In the genomic region with DNA sequence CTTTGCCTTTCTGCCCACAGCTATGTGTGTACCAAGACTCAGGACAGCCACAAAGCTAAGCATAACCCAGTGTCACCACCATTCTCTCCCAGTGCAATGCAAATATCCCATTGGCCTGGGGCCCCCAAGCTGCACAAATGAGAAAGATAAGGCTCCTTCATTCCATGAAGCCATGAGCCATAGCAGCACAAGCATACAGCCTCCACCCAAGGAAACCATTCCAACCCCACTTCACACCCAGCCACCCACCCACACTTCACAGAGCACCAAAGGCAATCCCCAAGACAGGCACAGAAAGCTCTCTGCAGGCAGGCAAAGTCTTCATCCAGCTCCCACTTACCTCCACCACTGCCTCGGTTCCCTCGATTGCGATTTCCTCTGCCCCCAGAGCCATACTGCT, we compare ENCODE assay signal across 16 mouse cellular contexts. TPM values are rescaled to one million over a fixed set of nuclear protein-coding genes. Genes with fewer than 3 reads are reported as not detected.
DNase-seq lines count a peak whose midpoint lies in the region; ATAC-seq and TF ChIP-seq lines count a peak whose summit lies in the region.
"Had no signal": no experiment of that assay in that cellular context is flagged by ENCODE, and none has a peak within 500 bp of the region (broad histone marks: within the 10 kb centered on the region; RNA-seq: fewer than 3 reads in every experiment).

No protein-coding gene starts in this region.

- H3K4me1 ChIP-seq in liver, embryonic 12.5 days: peaks cover 49% of the 10 kb centered on the region
- peaks cover 21% of the 10 kb centered on the region for H3K4me1 ChIP-seq in stomach, embryonic 16.5 days (ENCODE audit: control insufficient read depth, insufficient read depth, low read length)
- H3K4me1 ChIP-seq in stomach, postnatal 0 days (replicated peaks; ENCODE audit: control insufficient read depth, insufficient read depth): no peaks in the 10 kb centered on the region; the same call in 1 of the 2 replicates
- H3K4me1 ChIP-seq in hindbrain, embryonic 13.5 days (replicated peaks): peaks cover 48% of the 10 kb centered on the region

- H3K4me2 ChIP-seq in liver, embryonic 12.5 days: peak overlapping the region; percentile 16
- H3K4me2 ChIP-seq in stomach, embryonic 16.5 days (ENCODE audit: low read depth, low read length): no peak overlapping the region
- no peak overlapping the region for H3K4me2 ChIP-seq in stomach, postnatal 0 days (replicated peaks; ENCODE audit: low read depth)
- no peak overlapping the region for H3K4me2 ChIP-seq in hindbrain, embryonic 13.5 days
- H3K4me2 ChIP-seq: embryonic facial prominence, embryonic 15.5 days had no signal

- H3K9me3 ChIP-seq in liver, embryonic 12.5 days (replicated peaks): no peaks in the 10 kb centered on the region
- H3K9me3 ChIP-seq in stomach, embryonic 16.5 days (replicated peaks; ENCODE audit: control insufficient read depth, low read length): no peaks in the 10 kb centered on the region
- H3K9me3 ChIP-seq in stomach, postnatal 0 days (ENCODE audit: control insufficient read depth, low read length): no peaks in the 10 kb centered on the region
- H3K9me3 ChIP-seq in hindbrain, embryonic 13.5 days: no peaks in the 10 kb centered on the region
- H3K9me3 ChIP-seq: embryonic facial prominence, embryonic 15.5 days; megakaryocyte, embryonic 14.5 days had no signal

- 0 out of 2 replicates have a peak overlapping the region, but pooled peaks have one; percentile 10 for H3K27ac ChIP-seq in liver, embryonic 12.5 days
- no peak overlapping the region for H3K27ac ChIP-seq in stomach, embryonic 16.5 days (ENCODE audit: low read length)
- H3K27ac ChIP-seq in stomach, postnatal 0 days (replicated peaks): no peak overlapping the region
- H3K27ac ChIP-seq in hindbrain, embryonic 13.5 days: no peak overlapping the region
- H3K27ac ChIP-seq: embryonic facial prominence, embryonic 15.5 days had no signal

- no peak for DNase-seq in frontal cortex, postnatal 10 days (ENCODE audit: low spot score in 2 of 2)
- DNase-seq in liver: no peak
- DNase-seq in stomach, postnatal 0 days (ENCODE audit: low spot score): no peak
- DNase-seq: adrenal gland, postnatal 25 days; kidney, postnatal 4 days; retina, postnatal 1 day; spleen, adult 18-20 months; thymus, postnatal 4 days had no signal

- H3K27me3 ChIP-seq in liver, embryonic 12.5 days (replicated peaks): no peaks in the 10 kb centered on the region
- H3K27me3 ChIP-seq in stomach, embryonic 16.5 days (ENCODE audit: control insufficient read depth, insufficient read depth, low read length): no peaks in the 10 kb centered on the region
- no peaks in the 10 kb centered on the region for H3K27me3 ChIP-seq in stomach, postnatal 0 days (ENCODE audit: control insufficient read depth, insufficient read depth, low read length)
- no peaks in the 10 kb centered on the region for H3K27me3 ChIP-seq in hindbrain, embryonic 13.5 days
- H3K27me3 ChIP-seq: embryonic facial prominence, embryonic 15.5 days; megakaryocyte, embryonic 14.5 days had no signal

- TF ChIP-seq CTCF in stomach, postnatal 0 days (IDR thresholded peaks at IDR 0.05; ENCODE audit: low read depth): no peak

- no peak for TF ChIP-seq EP300 in stomach, postnatal 0 days (optimal IDR thresholded peaks at IDR 0.05)

- H3K4me3 ChIP-seq in liver, embryonic 12.5 days: no peak overlapping the region; the same call in 1 of the 2 replicates
- H3K4me3 ChIP-seq in stomach, embryonic 16.5 days (replicated peaks; ENCODE audit: low read length): no peak overlapping the region
- H3K4me3 ChIP-seq in stomach, postnatal 0 days (ENCODE audit: low read depth, low read length): no peak overlapping the region
- H3K4me3 ChIP-seq in hindbrain, embryonic 13.5 days: no peak overlapping the region
- H3K4me3 ChIP-seq: embryonic facial prominence, embryonic 15.5 days; megakaryocyte, embryonic 14.5 days had no signal

- 76% methylated on average over 3 of the region's 3 CpGs for WGBS in liver, embryonic 12.5 days (ENCODE audit: insufficient replicate concordance)
- WGBS in stomach, embryonic 16.5 days: 83% methylated on average over 3 of the region's 3 CpGs
- whole genome bisulfite sequencing in stomach, postnatal 0 days: 69% methylated on average over 3 of the region's 3 CpGs
- WGBS in hindbrain, embryonic 13.5 days: 85% methylated on average over 3 of the region's 3 CpGs

- peak; percentile 8; the same call in 1 of the 2 replicates for ATAC-seq in frontal cortex, adult (ENCODE audit: low TSS enrichment)
- ATAC-seq in liver, embryonic 12.5 days: no peak
- ATAC-seq in stomach, embryonic 16.5 days (ENCODE audit: insufficient read depth, low FRiP score): no peak
- no peak for ATAC-seq in stomach, postnatal 0 days (ENCODE audit: low FRiP score, low TSS enrichment)
- ATAC-seq in granulocyte monocyte progenitor cell, adult 5-6 weeks (replicated peaks; ENCODE audit: poor library complexity, severe bottlenecking): no peak
- no peak for ATAC-seq in hindbrain, embryonic 13.5 days (ENCODE audit: low FRiP score)
- ATAC-seq: lung, postnatal 0 days had no signal

- H3K9ac ChIP-seq in liver, embryonic 12.5 days: peak overlapping the region; percentile 22; the same call in 1 of the 2 replicates
- H3K9ac ChIP-seq in stomach, embryonic 16.5 days (ENCODE audit: low read length): 0 out of 2 replicates have a peak overlapping the region, but pooled peaks have one; percentile 20
- H3K9ac ChIP-seq in stomach, postnatal 0 days (ENCODE audit: low read length): no peak overlapping the region
- H3K9ac ChIP-seq in hindbrain, embryonic 13.5 days: no peak overlapping the region; the same call in 1 of the 2 replicates
- H3K9ac ChIP-seq: embryonic facial prominence, embryonic 15.5 days had no signal

- H3K36me3 ChIP-seq in liver, embryonic 12.5 days: peaks cover 85% of the 10 kb centered on the region
- peaks cover 50% of the 10 kb centered on the region for H3K36me3 ChIP-seq in stomach, embryonic 16.5 days (ENCODE audit: control insufficient read depth, insufficient read depth, low read length)
- H3K36me3 ChIP-seq in stomach, postnatal 0 days (ENCODE audit: control insufficient read depth, insufficient read depth, low read length): peaks cover 51% of the 10 kb centered on the region
- peaks cover 81% of the 10 kb centered on the region for H3K36me3 ChIP-seq in hindbrain, embryonic 13.5 days

RNA-seq across cellular contexts. Expression of gene Hnrnpab, which starts 4.4 kb away (rescaled TPM):
- polyA plus RNA-seq in liver, embryonic 12.5 days (2016; fragmentation: Nextera tagmentation; extraction: Ambion mirVana): 503 and 514 TPM in 2 replicates
- polyA plus RNA-seq in stomach, embryonic 16.5 days (2015; fragmentation: Nextera tagmentation; extraction: Ambion mirVana): 201 and 238 TPM in 2 replicates
- polyA plus RNA-seq in stomach, postnatal 0 days (2015; fragmentation: Nextera tagmentation; extraction: Ambion mirVana): 204 and 215 TPM in 2 replicates
- total RNA-seq in granulocyte monocyte progenitor cell, adult 5-6 weeks (2014; fragmentation: Nextera tagmentation): 512 and 539 TPM in 2 replicates
- 838 and 956 TPM in 2 replicates for total RNA-seq in granulocyte monocyte progenitor cell, adult 5-6 weeks (2017)
- polyA plus RNA-seq in hindbrain, embryonic 13.5 days (2015; fragmentation: Nextera tagmentation; extraction: Ambion mirVana): 400 and 427 TPM in 2 replicates

RNA-seq across cellular contexts. Expression of gene Nhp2, which starts 17.3 kb away (rescaled TPM):
- 217 and 228 TPM in 2 replicates for polyA plus RNA-seq in liver, embryonic 12.5 days (2016; fragmentation: Nextera tagmentation; extraction: Ambion mirVana)
- 133 and 138 TPM in 2 replicates for polyA plus RNA-seq in stomach, embryonic 16.5 days (2015; fragmentation: Nextera tagmentation; extraction: Ambion mirVana)
- polyA plus RNA-seq in stomach, postnatal 0 days (2015; fragmentation: Nextera tagmentation; extraction: Ambion mirVana): 134 and 144 TPM in 2 replicates
- 194 and 203 TPM in 2 replicates for total RNA-seq in granulocyte monocyte progenitor cell, adult 5-6 weeks (2014; fragmentation: Nextera tagmentation)
- 141 and 169 TPM in 2 replicates for total RNA-seq in granulocyte monocyte progenitor cell, adult 5-6 weeks (2017)
- 99.6 and 108 TPM in 2 replicates for polyA plus RNA-seq in hindbrain, embryonic 13.5 days (2015; fragmentation: Nextera tagmentation; extraction: Ambion mirVana)

RNA-seq across cellular contexts. Expression of gene Phykpl, which starts 17.7 kb away (rescaled TPM):
- polyA plus RNA-seq in liver, embryonic 12.5 days (2016; fragmentation: Nextera tagmentation; extraction: Ambion mirVana): 20.1 and 22.2 TPM in 2 replicates
- 19.6 and 20.1 TPM in 2 replicates for polyA plus RNA-seq in stomach, embryonic 16.5 days (2015; fragmentation: Nextera tagmentation; extraction: Ambion mirVana)
- 13.3 and 14.0 TPM in 2 replicates for polyA plus RNA-seq in stomach, postnatal 0 days (2015; fragmentation: Nextera tagmentation; extraction: Ambion mirVana)
- total RNA-seq in granulocyte monocyte progenitor cell, adult 5-6 weeks (2014; fragmentation: Nextera tagmentation): 25.1 and 25.2 TPM in 2 replicates
- total RNA-seq in granulocyte monocyte progenitor cell, adult 5-6 weeks (2017): 11.0 and 13.4 TPM in 2 replicates
- 10.5 and 11.0 TPM in 2 replicates for polyA plus RNA-seq in hindbrain, embryonic 13.5 days (2015; fragmentation: Nextera tagmentation; extraction: Ambion mirVana)

RNA-seq across cellular contexts. Expression of gene Rmnd5b, which starts 33.4 kb away (rescaled TPM):
- polyA plus RNA-seq in liver, embryonic 12.5 days (2016; fragmentation: Nextera tagmentation; extraction: Ambion mirVana): 30.4 and 34.4 TPM in 2 replicates
- 40.0 and 41.3 TPM in 2 replicates for polyA plus RNA-seq in stomach, embryonic 16.5 days (2015; fragmentation: Nextera tagmentation; extraction: Ambion mirVana)
- polyA plus RNA-seq in stomach, postnatal 0 days (2015; fragmentation: Nextera tagmentation; extraction: Ambion mirVana): 34.6 and 35.3 TPM in 2 replicates
- 17.9 and 19.2 TPM in 2 replicates for total RNA-seq in granulocyte monocyte progenitor cell, adult 5-6 weeks (2014; fragmentation: Nextera tagmentation)
- 12.8 and 14.1 TPM in 2 replicates for total RNA-seq in granulocyte monocyte progenitor cell, adult 5-6 weeks (2017)
- 74.8 and 77.7 TPM in 2 replicates for polyA plus RNA-seq in hindbrain, embryonic 13.5 days (2015; fragmentation: Nextera tagmentation; extraction: Ambion mirVana)

RNA-seq across cellular contexts. Expression of gene N4bp3, which starts 48.4 kb away (rescaled TPM):
- 4.9 and 5.3 TPM in 2 replicates for polyA plus RNA-seq in liver, embryonic 12.5 days (2016; fragmentation: Nextera tagmentation; extraction: Ambion mirVana)
- polyA plus RNA-seq in stomach, embryonic 16.5 days (2015; fragmentation: Nextera tagmentation; extraction: Ambion mirVana): 20.7 and 21.0 TPM in 2 replicates
- polyA plus RNA-seq in stomach, postnatal 0 days (2015; fragmentation: Nextera tagmentation; extraction: Ambion mirVana): 16.1 and 16.8 TPM in 2 replicates
- 1.4 TPM in 1 of 2 replicates, not detected in the other for total RNA-seq in granulocyte monocyte progenitor cell, adult 5-6 weeks (2014; fragmentation: Nextera tagmentation)
- 1.5 and 2.6 TPM in 2 replicates for total RNA-seq in granulocyte monocyte progenitor cell, adult 5-6 weeks (2017)
- polyA plus RNA-seq in hindbrain, embryonic 13.5 days (2015; fragmentation: Nextera tagmentation; extraction: Ambion mirVana): 12.9 and 14.1 TPM in 2 replicates

Comparison
In these comparisons a context has a peak if more than half of its experiments do, and no peak if none do; other contexts are left out.
1. H3K9ac ChIP-seq: peak in liver, embryonic 12.5 days (single experiment) and stomach, embryonic 16.5 days (single experiment); none in stomach, postnatal 0 days (single experiment) and hindbrain, embryonic 13.5 days (single experiment).